Mouse (Mus musculus): ENCODE results near the gene Pdk4.

Gene Pdk4

DNA sequence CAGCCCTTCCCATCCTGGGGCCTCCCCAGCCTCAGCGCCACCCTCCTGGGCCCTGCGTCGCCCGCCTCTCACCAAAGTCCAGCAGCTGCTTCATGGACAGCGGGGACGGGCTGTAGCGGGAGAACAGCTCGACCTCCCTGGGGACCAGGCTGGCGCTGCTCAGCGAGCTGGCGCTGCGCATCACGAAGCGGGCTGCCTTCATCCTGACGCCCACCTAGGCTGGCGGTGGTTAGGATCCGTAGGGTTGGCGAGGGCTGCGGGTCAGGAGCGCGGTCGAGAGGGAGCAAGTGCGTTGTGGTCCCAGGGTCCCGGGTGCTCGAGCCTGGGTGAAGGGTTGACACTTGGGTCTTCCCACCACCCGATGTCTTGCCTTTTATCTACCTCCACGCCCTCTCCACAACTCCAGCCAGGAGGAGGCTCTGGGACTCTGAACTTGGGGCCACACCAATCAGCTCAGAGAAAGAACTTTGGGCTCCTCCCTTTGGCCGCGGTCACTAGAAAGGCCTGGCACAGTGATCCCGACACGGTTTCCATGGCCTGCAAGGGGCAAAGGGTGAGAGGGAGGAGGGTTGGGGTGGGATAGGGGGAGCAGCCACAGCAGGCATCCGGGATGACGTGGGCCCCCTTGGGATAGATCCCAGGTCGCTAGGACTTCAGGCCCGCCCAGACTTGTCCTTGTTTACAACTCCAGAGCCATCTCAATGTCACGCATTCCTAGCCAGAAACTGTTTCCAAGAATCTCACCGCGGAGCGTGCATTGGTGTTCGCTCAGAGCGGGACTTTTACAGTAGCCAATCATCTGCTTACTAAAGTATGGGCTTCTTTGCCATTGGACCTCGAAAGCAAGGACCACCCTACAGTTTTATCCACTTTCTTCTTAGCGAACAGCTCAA is at the start of gene Pdk4:
Pdk4 (minus strand) TSS at position 349 of the 893 bp plus-strand sequence.
- peak; percentile 22 to 52 for DNase-seq (ENCODE audit: low spot score in 2 of 2)

DNA sequence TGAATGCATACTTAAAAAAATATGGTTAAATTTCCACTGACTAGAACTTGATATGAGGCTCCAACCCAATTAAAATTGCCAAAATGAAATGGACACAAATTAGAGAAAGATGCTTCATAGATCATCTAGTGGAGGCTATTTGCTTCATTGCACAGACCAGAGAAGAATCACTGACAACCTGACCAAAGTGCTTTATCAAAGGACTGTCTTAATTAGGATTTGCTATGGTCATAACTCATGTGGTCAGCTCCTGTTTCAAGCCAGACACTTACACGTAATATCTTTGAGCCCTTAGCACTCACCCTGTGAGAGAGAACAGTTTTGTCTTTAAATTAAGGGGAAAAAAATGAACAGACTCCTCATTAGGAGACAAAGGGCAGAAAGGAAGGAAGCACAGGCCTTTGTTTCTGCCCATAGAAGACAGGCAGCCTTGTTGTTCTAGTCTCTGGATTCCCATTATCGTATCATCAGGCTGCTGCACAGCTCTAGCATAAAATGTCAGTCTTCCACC is 41.8 kb upstream of the Pdk4 start:
- DNase-seq (ENCODE audit: low spot score in 2 of 2) = no peak

DNA sequence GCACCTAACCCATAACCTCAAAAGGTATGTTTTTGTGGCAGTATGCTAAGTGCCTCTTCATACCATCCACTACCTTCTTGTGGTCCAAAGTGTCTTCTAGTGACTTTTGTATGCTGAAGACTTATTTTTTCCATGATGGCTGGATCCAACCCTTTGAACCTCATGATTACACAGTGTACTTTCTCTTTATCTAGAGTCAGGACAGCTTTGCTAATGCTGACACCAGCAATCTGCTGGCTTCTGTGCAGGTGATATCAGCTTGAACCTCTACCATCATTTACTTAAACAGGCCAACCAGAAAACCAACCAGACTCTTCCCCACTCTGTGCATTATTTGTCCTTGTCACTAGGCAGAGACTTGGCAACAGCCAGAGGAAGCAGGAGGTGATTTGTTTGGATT is 39.6 kb upstream of the Pdk4 start:
- no peak for DNase-seq (ENCODE audit: low spot score in 2 of 2)

DNA sequence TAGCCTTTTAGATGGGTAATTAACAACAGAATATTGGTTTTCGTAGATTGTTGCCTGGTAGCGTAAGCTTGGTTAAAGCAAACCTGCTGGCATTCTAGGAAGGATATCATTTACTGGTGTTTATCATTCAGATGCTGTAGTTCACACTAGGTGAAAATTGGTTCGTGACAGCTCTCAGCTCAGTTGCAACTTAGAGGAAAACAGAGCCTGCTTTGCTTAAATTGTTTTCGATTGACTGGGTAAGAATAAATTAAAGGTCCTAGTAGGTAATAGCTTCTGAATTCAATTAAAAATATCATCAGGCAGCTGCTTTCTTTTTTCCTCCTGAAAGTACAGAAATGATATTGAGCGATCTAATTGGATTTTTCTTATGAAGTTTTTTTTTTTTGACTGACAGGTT is 21.0 kb upstream of the Pdk4 start:
- no peak for DNase-seq (ENCODE audit: low spot score in 2 of 2)

DNA sequence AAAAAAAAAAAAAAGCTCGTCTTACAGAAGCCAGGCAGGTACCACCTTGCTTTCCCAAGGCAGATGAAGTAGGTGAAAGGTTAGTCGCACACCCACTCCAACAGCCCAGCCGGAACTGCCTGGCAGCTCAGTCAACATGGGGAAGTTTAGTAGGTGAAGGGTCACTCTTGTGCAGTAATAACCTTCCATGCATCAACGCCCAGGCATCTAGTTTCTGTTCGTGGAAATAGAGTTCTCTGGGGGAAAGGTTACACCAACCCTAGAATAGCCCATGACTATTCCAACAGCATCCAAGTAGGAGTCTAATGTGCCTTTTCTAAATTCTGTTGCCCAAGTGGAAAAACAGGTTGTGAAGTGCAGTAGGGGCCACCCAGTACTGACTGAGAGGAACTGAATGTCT is 13.6 kb upstream of the Pdk4 start:
- DNase-seq (ENCODE audit: low spot score in 2 of 2) = no peak

DNA sequence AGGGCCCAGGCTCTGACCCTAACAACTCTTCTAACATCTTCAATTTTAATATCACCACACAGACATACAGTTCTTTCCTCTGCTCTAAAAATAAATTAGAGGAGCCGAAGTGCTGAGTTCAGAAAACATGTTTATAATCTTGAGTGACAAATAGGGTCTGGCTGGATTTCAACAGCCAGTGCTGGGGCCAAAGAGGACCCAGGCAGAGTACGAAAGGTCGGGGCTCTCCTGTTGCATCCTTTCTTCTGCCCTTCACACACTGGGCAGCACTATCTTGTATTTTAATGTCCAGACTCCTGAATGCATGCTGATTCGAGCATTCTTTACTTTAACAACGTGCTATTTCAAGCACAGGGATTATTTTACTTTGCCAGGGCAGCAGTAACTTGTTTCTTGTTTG is 13.2 kb upstream of the Pdk4 start:
- no peak for DNase-seq (ENCODE audit: low spot score in 2 of 2)

DNA sequence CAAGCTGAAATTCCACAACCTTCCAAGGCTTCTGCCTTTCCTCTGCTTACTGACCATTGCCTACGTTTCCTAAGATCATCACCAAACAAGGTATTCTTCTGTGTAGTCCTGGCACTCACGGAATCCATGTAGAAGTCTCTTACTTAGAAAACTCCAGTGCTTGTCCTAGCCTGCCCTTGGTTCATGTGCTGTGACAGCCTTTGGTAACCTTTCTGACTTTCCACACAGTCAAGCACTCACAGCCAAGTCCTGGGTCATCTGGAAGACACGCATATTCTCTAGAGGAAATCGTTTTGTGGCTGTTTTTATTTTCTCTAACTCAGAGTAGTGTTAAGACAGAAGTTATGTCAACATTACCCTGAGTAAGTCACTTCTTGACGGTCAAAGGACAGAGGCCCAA is 11.7 kb upstream of the Pdk4 start:
- DNase-seq (ENCODE audit: low spot score in 2 of 2) = no peak

DNA sequence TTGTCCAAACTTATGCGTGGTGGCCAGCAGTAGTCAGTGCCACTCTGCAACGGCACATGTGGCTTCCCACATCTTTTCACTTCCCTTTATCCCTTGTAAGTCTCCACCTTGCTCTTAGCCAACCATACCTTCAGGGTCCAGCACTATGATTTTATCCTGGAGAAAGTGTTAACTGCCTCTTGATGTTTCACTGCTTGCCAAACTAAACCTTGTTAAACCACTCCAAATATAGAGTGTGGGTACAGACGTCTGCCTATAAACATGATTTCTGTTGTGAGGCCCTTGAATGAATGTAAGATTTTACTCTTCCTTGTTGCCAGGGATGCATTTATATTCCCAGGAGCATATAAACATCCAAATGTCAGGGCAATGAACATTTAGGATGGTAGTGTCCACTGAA is 10.2 kb upstream of the Pdk4 start:
- DNase-seq (ENCODE audit: low spot score in 2 of 2) = no peak

DNA sequence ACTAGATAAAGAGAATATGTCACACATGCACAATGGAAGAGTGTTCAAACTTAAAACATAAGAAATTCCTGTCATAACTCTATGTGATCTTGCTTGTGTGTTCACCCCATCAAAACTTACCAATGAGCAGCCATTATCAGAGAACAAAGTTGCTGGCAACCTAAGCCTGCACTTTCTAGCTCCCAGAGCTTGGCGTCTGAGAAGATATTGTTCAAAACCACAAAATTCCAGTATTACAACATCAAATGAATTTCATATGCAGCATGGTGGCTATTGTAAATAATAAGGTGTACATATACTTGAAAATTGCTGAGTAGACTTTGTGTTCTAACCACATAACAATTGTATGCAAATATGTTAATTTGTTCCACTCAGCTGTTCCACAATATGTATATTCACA is 6.7 kb upstream of the Pdk4 start:
- DNase-seq (ENCODE audit: low spot score in 2 of 2) = no peak

DNA sequence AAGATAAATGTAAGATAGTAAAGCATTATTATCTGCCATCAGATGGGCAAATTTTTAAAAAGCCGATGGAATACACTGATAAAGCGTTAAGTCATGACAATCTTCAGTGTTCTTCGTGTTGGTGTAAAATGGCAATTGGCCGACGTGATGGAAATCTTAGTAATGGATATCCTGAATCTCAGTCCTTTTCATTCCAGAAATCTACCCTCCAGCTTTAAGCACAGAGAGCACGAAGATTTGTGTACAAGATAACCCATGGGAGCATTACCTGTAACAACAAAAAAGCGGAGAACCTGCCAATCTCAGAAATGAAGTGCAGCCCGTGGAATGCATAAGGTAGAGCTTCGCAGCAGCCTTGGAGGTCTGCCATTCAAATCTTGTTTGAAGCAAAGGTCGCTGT is 5.4 kb upstream of the Pdk4 start:
- DNase-seq (ENCODE audit: low spot score in 2 of 2) = no peak

DNA sequence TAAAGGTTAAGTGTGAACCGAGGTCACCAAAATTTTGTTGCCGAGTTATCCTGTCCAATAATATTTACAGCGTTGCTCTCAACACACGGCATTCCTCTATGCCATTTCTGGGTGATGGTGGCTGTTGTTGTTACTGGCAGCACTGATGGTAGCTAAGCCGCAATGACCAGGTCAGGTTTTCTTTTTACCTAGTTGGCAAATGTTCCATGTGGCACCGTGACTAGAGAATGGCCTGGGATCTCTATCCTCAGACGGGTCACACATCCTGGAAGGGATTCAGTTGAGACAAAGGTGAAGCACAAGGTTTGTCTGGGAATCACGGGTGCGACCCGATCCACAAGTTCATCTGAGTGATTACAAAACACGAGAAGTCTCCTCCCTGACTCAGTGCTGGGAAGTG is 2.6 kb upstream of the Pdk4 start:
- DNase-seq (ENCODE audit: low spot score in 2 of 2) = no peak

DNA sequence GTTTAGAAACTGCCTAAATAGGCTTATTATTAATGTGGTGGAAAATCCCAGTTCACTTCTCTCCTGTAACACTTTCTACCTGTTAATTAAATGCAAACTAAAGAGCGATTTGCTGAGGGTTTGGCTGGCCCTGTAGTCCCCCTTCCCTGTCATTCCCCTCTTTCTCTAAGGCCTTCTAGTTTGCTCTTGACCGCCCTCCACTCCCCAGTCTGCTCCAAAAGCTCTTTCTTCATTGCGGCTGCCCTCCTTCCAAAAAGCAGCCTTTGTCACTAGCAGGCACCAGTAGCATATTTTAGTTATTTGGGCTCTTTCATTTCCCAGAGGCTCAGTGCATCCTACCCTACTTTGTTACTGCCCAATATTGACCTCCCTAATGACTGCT is 736 bp upstream of the Pdk4 start:
- DNase-seq (ENCODE audit: low spot score in 2 of 2) = no peak

DNA sequence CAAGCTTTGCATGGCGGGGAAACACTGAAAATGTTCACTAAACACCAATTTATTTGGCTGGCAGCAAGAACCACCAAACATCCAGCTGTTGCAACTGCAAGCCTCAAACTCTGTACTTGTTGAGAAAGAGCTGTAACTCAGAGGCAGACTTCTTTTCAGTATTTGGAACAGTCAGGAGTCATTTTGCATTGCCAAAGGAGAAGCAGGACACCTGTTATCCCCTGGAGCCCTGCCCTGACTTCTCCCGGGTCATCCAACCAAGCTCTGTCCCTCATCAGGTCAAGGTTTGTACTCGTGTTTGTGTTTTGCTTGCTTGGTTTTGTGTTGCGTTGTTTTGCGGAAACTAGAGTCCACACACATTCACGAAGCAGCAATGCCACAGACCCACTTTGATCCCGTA is 11.1 kb downstream of the Pdk4 start:
- DNase-seq (ENCODE audit: low spot score in 2 of 2) = no peak

DNA sequence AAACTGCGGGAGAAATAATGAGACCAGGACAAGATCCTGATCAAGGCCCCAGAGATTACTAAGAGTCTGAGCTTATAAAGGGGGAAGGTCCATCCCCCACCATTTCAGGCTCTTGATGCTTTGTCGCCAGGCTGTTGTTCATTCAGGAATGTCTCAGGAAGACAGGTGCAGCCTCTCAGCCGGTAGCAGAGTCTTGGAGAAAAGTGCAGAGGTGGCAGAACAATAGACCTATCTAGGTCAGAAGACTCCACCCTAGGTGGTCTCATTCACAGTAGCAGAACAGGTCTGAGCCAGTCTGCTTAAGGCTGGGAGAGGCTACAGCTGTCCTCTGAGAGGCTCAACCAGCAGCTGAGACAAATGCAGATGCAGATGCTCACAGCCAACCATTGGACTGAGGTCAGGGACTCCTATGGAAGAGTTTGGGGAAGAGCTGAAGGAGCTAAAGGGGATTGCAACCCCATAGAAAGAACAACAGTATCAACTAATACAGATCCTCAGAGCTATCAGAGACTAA is 13.8 kb downstream of the Pdk4 start:
- DNase-seq (ENCODE audit: low spot score in 2 of 2) = no peak

DNA sequence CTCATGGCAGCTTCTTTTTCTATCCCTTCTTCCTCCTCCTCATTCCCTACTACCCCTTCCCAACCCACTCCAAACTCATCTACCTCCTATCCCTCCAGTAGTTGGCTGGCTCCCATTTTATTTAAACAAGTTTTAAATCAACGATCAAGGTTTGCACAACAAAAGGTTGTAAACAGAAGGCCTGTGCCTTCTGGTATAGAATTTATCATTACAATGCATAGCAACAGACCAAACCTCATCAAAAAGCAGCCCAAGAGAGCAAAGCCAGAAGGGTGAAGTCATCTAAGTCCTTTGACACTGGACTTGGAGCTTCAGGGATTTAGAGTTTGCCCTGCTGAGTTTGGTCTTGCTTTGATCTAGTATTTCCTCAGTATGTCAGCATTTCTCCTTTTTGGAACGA is 15.0 kb downstream of the Pdk4 start:
- DNase-seq (ENCODE audit: low spot score in 2 of 2) = no peak

DNA sequence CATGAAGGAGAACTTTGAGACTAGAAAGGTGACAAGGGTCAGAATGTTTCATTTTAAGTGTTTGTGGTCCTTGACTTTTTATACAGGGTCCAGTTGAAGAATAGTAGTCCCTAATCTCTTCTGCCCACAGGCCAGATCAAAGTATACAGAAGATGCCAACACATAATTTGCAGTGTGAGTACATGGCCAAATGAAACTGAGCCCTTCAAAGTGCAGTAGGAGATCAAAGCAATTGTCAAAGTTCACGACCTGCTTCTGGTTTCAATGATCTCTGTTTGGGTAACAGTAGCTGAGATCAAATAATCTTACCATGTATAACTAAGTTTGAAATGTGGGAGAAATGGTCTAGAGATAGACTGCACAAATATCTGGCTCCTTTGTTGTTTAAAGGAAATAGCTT is 22.1 kb downstream of the Pdk4 start:
- no peak for DNase-seq (ENCODE audit: low spot score in 2 of 2)

DNA sequence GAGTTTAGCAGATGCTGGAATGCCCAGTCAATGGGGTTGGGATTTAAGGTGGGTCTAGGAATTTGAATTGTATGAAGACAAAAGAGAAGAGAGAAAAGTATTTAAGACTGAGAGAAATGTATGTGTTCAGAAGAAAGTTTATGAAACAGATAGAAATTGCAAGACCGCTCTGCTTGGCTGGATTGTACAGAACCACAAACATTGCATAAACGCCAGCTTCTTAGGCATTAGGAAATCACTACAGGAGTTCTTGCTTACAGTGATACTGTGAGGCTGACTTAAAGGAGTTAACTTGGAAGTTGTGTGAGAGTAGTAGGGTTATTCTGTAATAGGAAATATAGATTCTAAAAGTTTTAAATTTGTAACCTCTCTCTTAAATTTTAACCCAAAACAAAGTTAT is 23.4 kb downstream of the Pdk4 start:
- no peak for DNase-seq (ENCODE audit: low spot score in 2 of 2)

DNA sequence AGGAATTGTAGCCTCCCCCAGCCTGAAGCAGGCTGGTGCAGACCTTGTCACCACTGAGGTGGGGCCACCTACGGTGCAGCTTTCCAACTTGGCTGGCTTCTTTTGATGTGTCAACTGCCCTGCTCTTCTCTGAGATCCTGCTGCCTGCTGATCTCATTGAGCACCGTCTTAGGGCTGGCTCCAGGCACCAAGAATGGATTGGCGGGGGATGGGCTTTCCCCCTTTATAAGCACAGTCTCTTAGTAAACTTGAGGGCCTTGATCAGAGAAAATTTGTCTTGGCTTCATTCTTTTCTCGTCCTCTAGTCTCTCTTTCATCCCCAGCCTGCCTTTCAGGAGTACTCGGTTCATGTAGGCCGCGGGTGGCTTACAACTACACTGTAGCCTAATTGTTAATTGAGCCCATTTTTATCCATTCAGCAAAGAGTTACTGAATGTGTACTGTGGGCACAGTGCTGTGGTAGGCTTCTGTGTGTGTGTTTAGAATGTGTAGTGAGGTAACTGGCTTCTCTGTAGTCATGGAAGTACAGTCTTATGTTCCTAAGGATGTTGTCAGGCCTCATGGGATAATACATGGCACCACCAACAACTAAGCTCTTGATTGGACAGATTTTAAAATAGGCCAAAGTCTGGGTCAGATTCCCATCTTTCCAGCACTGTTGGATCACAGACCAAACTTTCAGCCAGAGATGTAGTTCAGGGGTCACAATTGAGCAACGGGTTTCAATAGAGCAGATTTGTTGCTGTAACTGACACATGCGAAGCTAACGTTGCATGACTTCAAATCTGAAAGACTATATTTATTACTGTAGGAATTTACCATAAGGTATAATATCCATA is 25.4 kb downstream of the Pdk4 start:
- no peak for DNase-seq (ENCODE audit: low spot score in 2 of 2)

DNA sequence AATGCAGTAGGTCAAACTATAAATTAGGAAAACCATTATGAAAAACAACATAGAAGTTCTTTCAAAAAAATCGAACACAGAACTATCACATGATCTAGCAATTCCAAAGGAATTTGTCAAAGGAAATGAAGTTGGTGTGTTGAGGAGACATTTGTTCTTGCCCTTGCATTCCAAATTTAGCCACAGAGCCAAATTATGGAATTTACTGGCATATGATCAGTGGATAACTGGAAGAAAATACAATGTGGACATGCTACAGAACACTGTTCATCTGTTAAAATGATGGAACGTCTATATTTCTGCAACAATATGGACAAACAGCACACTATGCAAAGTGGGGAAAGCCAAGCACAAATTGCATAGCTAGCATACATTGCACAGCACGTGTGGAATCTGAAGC is 40.3 kb downstream of the Pdk4 start:
- DNase-seq (ENCODE audit: low spot score in 2 of 2) = no peak

DNA sequence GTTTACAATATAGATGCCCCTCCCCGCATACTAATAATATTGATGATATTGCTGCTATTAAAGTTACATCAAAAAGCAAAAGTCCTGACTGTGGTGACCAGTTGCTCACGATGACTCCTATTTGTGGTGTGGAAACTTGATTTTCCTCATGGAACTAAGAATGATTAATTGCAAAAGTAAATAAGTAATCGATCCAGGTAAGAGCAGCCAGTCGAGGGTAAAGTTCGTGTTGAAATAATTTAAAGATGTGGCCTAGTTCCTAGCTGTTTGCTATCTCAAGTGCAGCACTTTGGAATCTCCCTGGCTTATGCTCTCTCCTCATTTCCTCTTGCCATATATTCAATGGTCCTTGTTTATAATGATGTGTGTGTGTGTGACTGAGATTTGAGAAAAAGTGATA is 46.2 kb downstream of the Pdk4 start:
- DNase-seq (ENCODE audit: low spot score in 2 of 2) = no peak

DNA sequence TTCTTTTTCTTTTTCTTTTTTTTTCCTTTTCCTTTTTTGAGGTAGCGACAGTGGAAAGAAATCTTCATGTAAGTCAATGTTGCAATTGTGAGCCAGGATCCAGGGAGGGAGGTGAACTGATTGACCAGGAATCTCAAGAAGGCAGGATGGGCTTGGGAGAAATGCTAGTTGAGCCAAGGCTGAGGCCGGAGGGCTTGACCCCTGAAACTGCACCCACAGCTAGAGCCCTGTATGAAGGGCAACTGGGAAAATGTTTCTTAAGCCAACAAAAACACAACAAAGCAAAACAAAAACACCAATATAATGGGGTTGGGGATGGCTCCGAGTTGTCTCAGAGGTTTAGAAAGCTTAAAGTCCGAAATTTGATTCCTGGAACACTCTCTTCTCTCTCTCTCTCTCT is 47.7 kb downstream of the Pdk4 start:
- DNase-seq (ENCODE audit: low spot score in 2 of 2) = no peak

DNA sequence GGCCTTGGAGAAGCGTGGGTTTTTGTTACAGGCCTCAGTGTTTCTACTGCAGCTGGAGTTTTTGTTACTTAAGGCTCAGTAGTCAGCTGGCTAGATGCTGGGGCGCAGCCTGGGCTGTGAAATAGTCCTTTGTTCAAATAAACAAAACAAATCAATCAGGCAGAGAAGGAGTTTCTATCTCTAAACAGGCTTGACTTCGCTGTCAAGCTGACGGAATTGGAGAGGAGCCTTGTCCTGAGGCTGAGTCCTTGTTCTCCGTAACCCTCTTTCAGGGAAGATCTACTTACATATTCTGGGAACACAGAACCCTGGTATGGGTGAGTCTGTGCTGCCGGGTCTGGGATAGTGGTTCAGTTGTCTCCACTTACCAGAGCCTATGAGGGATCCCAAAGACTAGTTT is 48.6 kb downstream of the Pdk4 start:
- DNase-seq (ENCODE audit: low spot score in 2 of 2) = no peak

DNA sequence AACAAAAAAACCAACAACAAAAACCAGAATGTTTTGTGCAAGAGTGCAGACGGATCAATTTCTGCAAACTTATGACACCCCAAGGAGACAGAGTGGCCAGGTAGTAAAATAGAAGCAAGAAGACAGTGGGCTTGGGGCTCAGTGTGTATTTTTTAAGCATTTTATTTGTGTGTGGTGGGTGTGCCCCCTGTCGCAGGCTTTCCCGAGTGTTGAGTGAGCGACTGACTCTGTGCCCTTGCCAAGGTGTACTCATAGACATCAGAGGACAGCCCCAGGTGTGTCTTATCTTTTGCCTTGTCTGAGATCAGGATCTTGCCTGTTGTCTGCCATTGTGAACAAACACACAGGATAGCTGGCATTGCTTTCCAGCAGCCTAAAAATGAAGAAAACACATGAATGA is 49.1 kb downstream of the Pdk4 start:
- no peak for DNase-seq (ENCODE audit: low spot score in 2 of 2)
